Mouse (Mus musculus) heart, embryonic 11.5 days (tissue): ENCODE results near the gene Prps1. TPM values are rescaled to one million over a fixed set of nuclear protein-coding genes. Genes with fewer than 3 reads are reported as not detected.

Source experiments
- ATAC-seq: fragments of 200-750 bp; cut with Nextera tagmentation; replicated peaks from 2 replicates; pipeline ENCODE4 v1.8.0; 2017; ENCODE audit warnings: moderate library complexity; ENCODE audit not compliant: insufficient number of reproducible peaks, low FRiP score, low TSS enrichment
- H3K27ac ChIP-seq: fragments of 300-500 bp; sonication (generic); 2 replicates; pipeline ENCODE4 v1.5.1; 2014; ENCODE audit warnings: mild to moderate bottlenecking, low read depth, low read length
- H3K27me3 ChIP-seq: fragments of 300-500 bp; sonication (generic); 2 replicates; pipeline ENCODE4 v1.6.1; 2014; ENCODE audit warnings: mild to moderate bottlenecking, low read length, mixed read lengths; ENCODE audit not compliant: control insufficient read depth, insufficient read depth
- H3K36me3 ChIP-seq: fragments of 300-500 bp; sonication (generic); 2 replicates; pipeline ENCODE4 v1.6.1; 2014; ENCODE audit warnings: mild to moderate bottlenecking, low read length, moderate library complexity, mixed read lengths; ENCODE audit not compliant: control insufficient read depth, insufficient read depth
- H3K4me1 ChIP-seq: fragments of 300-500 bp; sonication (generic); 2 replicates; pipeline ENCODE4 v1.6.1; 2014; ENCODE audit warnings: low read length; ENCODE audit not compliant: control insufficient read depth, insufficient read depth
- H3K4me2 ChIP-seq: fragments of 300-500 bp; sonication (generic); 2 replicates; pipeline ENCODE4 v1.6.1; 2014; ENCODE audit warnings: mild to moderate bottlenecking, moderate library complexity
- H3K4me3 ChIP-seq: fragments of 300-500 bp; sonication (generic); 2 replicates; pipeline ENCODE4 v1.5.1; 2014; ENCODE audit warnings: low read depth, low read length
- H3K9ac ChIP-seq: fragments of 300-500 bp; sonication (generic); 2 replicates; pipeline ENCODE4 v1.6.1; 2014; ENCODE audit warnings: mild to moderate bottlenecking, low read depth, low read length, moderate library complexity
- H3K9me3 ChIP-seq: fragments of 300-500 bp; sonication (generic); replicated peaks from 2 replicates; pipeline ENCODE4 v1.6.1; 2016; ENCODE audit warnings: low read length; ENCODE audit not compliant: control insufficient read depth
- WGBS: fragments of 180-500 bp; shearing (Covaris S2); extraction: QIAGEN DNeasy Blood & Tissue Kit; methylation state at CpG from one replicate; pipeline ENCODE4 v1.1.7; 2014; ENCODE audit not compliant: insufficient replicate concordance; 5-methylcytosine and 5-hydroxymethylcytosine counted together
- polyA plus RNA-seq: library from polyadenylated mRNA; unstranded; fragments of >200 nt; fragmentation: Nextera tagmentation; extraction: Ambion mirVana; gene quantifications from 2 replicates; pipeline ENCODE4 v1.2.1, GENCODE M21; 2014

Gene Prps1
- polyA plus RNA-seq, result 59.5 and 70.2 TPM in 2 replicates

- Histone ChIP-seq H3K27ac (0 out of 2 replicates have a peak within 1 kb of the TSS, but pooled peaks have one; percentile 22), H3K36me3 (no peaks in the 10 kb centered on the region), H3K27me3 (no peaks in the 10 kb centered on the region), H3K4me3 (peak within 1 kb of the TSS; percentile 67), H3K9ac (peak within 1 kb of the TSS; percentile 72), H3K4me2 (peak within 1 kb of the TSS; percentile 67), H3K9me3 (no peaks in the 10 kb centered on the region), H3K4me1 (no peaks in the 10 kb centered on the region)
- WGBS, result 17% methylated on average over 26 of the region's 26 CpGs
- ATAC-seq, result peak; percentile 86
These were observed at the start of gene Prps1 for GRCm38 (mm10) chrX:140456279-140456731. Gene Prps1, plus strand, starts transcription at chrX:140456613.

DNA sequence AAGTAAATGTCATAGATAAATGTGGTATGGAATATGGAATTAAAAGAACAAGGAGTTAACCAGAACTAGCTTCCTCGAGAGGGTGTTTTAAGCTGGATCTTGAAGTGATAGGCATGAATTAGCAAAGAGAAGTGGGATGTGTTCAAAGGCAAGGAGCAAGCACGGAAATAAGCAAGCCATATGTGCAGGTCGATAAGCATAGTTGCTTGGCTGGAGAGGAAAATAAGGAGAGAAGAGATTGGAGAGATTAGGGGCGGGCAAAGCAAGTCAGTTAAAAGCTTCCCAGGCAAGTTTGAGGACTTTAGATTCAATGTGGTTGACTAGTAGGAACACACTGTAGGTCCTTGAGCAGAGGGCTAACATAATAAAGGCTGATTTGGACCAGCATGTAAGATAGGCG is 48.8 kb upstream of the Prps1 start:
- H3K4me2 ChIP-seq, result no peak overlapping the region
- no peaks in the 10 kb centered on the region for H3K36me3 ChIP-seq
- 64% methylated on average over 5 of the region's 5 CpGs for WGBS
- H3K27ac ChIP-seq, result no peak overlapping the region
- 0 out of 2 replicates have a peak, but pooled peaks cover 2% of the 10 kb centered on the region for H3K27me3 ChIP-seq
- no peak overlapping the region for H3K9ac ChIP-seq
- H3K4me3 ChIP-seq, result no peak overlapping the region
- no peaks in the 10 kb centered on the region for H3K4me1 ChIP-seq
- ATAC-seq, result no peak
- H3K9me3 ChIP-seq, result no peaks in the 10 kb centered on the region

- Histone ChIP-seq H3K4me3 (no peak overlapping the region), H3K27me3 (no peaks in the 10 kb centered on the region), H3K36me3 (no peaks in the 10 kb centered on the region), H3K9me3 (no peaks in the 10 kb centered on the region), H3K27ac (no peak overlapping the region), H3K9ac (no peak overlapping the region), H3K4me2 (no peak overlapping the region), H3K4me1 (no peaks in the 10 kb centered on the region)
- WGBS, result 80% methylated on average over 4 of the region's 4 CpGs
- ATAC-seq, result no peak
These were observed 37.9 kb upstream of the Prps1 start for GRCm38 (mm10) chrX:140418467-140418866.

DNA sequence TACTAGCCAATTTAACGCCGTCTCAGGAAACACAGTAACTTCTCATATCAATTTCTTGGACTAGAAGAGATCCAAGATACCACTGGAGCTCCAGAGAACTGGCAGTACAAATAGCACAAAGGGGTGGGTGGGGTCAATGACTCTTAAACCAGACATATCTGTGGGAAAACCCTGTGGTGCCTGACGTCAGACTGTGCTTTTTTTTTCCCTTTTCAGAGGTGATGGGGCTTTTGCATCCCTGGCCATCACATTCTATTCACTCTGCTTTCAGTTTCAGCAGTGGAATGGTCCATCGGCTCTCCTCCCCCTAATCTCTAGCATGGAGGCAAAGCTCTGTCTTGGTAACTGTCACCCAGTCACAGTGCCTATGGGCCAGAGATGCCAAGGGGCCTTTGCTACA is 29.3 kb upstream of the Prps1 start:
- H3K4me1 ChIP-seq, result no peaks in the 10 kb centered on the region
- no peak overlapping the region for H3K9ac ChIP-seq
- no peak overlapping the region for H3K27ac ChIP-seq
- no peaks in the 10 kb centered on the region for H3K36me3 ChIP-seq
- H3K27me3 ChIP-seq, result peaks cover 10% of the 10 kb centered on the region; the same call in 1 of the 2 replicates
- H3K4me3 ChIP-seq, result no peak overlapping the region
- H3K4me2 ChIP-seq, result no peak overlapping the region
- H3K9me3 ChIP-seq, result no peaks in the 10 kb centered on the region
- WGBS, result 70% methylated on average over 4 of the region's 4 CpGs
- no peak for ATAC-seq

DNA sequence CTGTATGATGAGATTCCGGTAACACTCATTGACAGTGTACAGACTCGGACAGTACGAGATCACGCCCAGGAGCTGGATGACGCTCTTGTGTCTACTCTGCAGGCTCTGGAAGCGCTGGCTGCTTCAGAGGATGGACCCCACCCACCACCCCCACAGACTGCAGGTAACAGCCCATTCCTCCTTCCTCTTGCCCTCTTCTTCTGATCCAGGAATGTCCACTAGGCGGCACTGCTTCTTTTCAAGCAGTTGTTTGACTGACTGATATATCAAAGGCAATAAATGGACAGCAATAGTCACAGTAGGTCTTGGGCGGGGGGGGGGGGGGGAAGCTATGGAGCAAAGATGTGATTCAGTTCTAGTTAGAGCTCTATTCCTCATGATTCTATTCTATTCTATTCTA is 28.2 kb upstream of the Prps1 start:
- H3K4me2 ChIP-seq, result no peak overlapping the region
- no peak overlapping the region for H3K9ac ChIP-seq
- H3K36me3 ChIP-seq, result no peaks in the 10 kb centered on the region
- H3K4me3 ChIP-seq, result no peak overlapping the region
- no peaks in the 10 kb centered on the region for H3K9me3 ChIP-seq
- 66% methylated on average over 7 of the region's 8 CpGs for WGBS
- H3K27ac ChIP-seq, result no peak overlapping the region
- ATAC-seq, result no peak
- no peaks in the 10 kb centered on the region for H3K4me1 ChIP-seq
- peaks cover 19% of the 10 kb centered on the region for H3K27me3 ChIP-seq

GRCm38 (mm10) chrX:140429985-140430384 is 26.4 kb upstream of the Prps1 start:
- Histone ChIP-seq H3K4me2 (no peak overlapping the region), H3K9me3 (no peaks in the 10 kb centered on the region), H3K27ac (no peak overlapping the region), H3K4me1 (no peaks in the 10 kb centered on the region), H3K27me3 (peaks cover 21% of the 10 kb centered on the region), H3K4me3 (no peak overlapping the region), H3K36me3 (no peaks in the 10 kb centered on the region), H3K9ac (no peak overlapping the region)
- 69% methylated on average over 5 of the region's 5 CpGs for WGBS
- no peak for ATAC-seq

DNA sequence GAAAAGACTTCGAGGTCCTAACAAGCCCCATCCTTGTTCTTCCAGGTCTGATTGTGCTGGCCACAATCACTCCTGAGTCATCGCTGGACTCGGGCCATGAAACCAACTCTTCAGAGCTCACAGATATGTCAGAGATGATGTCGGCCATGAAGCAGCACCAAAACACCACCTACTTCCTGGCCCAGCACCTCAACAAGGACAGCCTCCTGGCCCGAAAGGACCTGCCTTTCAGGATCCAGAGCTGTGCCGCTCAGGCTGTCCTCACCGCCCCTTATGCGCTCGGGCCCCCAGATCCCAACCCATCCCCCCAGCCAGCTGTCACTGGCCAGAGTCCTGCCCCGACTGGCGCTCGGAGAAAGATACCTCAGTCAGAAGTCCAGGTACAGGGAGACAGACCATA is 25.9 kb upstream of the Prps1 start:
- Histone ChIP-seq H3K4me1 (no peaks in the 10 kb centered on the region), H3K36me3 (no peaks in the 10 kb centered on the region), H3K9ac (no peak overlapping the region), H3K4me3 (no peak overlapping the region), H3K27me3 (peaks cover 21% of the 10 kb centered on the region), H3K27ac (no peak overlapping the region), H3K4me2 (no peak overlapping the region), H3K9me3 (no peaks in the 10 kb centered on the region)
- 71% methylated on average over 12 of the region's 12 CpGs for WGBS
- no peak for ATAC-seq

GRCm38 (mm10) chrX:140431981-140432380 is 24.4 kb upstream of the Prps1 start:
- H3K9ac ChIP-seq, result no peak overlapping the region
- no peaks in the 10 kb centered on the region for H3K36me3 ChIP-seq
- H3K4me3 ChIP-seq, result no peak overlapping the region
- peaks cover 21% of the 10 kb centered on the region for H3K27me3 ChIP-seq
- no peaks in the 10 kb centered on the region for H3K9me3 ChIP-seq
- no peak overlapping the region for H3K27ac ChIP-seq
- 72% methylated on average over 15 of the region's 15 CpGs for WGBS
- no peaks in the 10 kb centered on the region for H3K4me1 ChIP-seq
- no peak for ATAC-seq
- H3K4me2 ChIP-seq, result no peak overlapping the region

DNA sequence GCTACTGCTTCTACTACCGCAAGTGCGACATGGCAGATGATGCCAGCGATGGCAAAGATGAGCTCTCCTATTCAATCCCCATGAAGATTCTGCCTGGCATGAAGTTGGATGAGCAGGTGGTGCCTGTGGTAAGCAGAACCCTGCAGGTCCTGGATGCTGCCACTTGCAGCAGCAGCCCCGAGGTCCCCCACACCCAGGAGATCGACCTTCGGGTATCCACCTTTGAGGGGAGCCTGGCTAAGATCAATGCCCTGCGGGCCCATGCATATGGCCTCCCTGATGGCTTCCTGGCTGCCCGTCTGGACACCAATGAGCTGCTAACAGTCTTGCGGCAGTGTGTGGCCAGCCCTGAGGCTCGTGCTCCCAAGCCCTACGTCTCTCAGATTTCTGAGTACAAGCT is 23.6 kb upstream of the Prps1 start:
- H3K4me2 ChIP-seq, result no peak overlapping the region

More for the DNA sequence above, 23.6 kb upstream of the Prps1 start:
- Histone ChIP-seq H3K36me3 (no peaks in the 10 kb centered on the region), H3K9me3 (no peaks in the 10 kb centered on the region), H3K4me3 (no peak overlapping the region), H3K27me3 (peaks cover 21% of the 10 kb centered on the region), H3K9ac (no peak overlapping the region), H3K4me1 (no peaks in the 10 kb centered on the region), H3K27ac (no peak overlapping the region)
- ATAC-seq, result no peak
- 65% methylated on average over 11 of the region's 11 CpGs for WGBS
